Mouse (Mus musculus) midbrain, embryonic 16.5 days (tissue): ENCODE measurements around the gene Tmem192. TPM values are rescaled to one million over a fixed set of nuclear protein-coding genes. Genes with fewer than 3 reads are reported as not detected.

ENCODE experiments used
- ATAC-seq: fragments of 200-750 bp; cut with Nextera tagmentation; 2 replicates; pipeline ENCODE4 v1.8.0; 2017; ENCODE audit warnings: moderate TSS enrichment
- H3K27ac ChIP-seq: fragments of 300-500 bp; sonication (generic); 2 replicates; pipeline ENCODE4 v1.5.1; 2014; ENCODE audit warnings: mild to moderate bottlenecking, low read length, mixed read lengths
- H3K27me3 ChIP-seq: fragments of 300-500 bp; sonication (generic); 2 replicates; pipeline ENCODE4 v1.6.1; 2014; ENCODE audit warnings: low read depth, low read length, mixed read lengths; ENCODE audit not compliant: control insufficient read depth, insufficient read depth
- H3K36me3 ChIP-seq: fragments of 300-500 bp; sonication (generic); 2 replicates; pipeline ENCODE4 v1.6.1; 2014; ENCODE audit warnings: mild to moderate bottlenecking, low read length, moderate library complexity, mixed read lengths; ENCODE audit not compliant: control insufficient read depth, insufficient read depth
- H3K4me1 ChIP-seq: fragments of 300-500 bp; sonication (generic); 2 replicates; pipeline ENCODE4 v1.6.1; 2014; ENCODE audit warnings: mild to moderate bottlenecking, low read length, mixed read lengths; ENCODE audit not compliant: control insufficient read depth, insufficient read depth
- H3K4me2 ChIP-seq: fragments of 300-500 bp; sonication (generic); 2 replicates; pipeline ENCODE4 v1.6.1; 2014; ENCODE audit warnings: mild to moderate bottlenecking, low read length, mixed read lengths
- H3K4me3 ChIP-seq: fragments of 300-500 bp; sonication (generic); 2 replicates; pipeline ENCODE4 v1.5.1; 2014; ENCODE audit warnings: low read depth, mild to moderate bottlenecking, low read length, moderate library complexity, mixed read lengths
- H3K9ac ChIP-seq: fragments of 300-500 bp; sonication (generic); 2 replicates; pipeline ENCODE4 v1.6.1; 2014; ENCODE audit warnings: low read depth, low read length, mixed read lengths
- H3K9me3 ChIP-seq: fragments of 300-500 bp; sonication (generic); replicated peaks from 2 replicates; pipeline ENCODE4 v1.6.1; 2014; ENCODE audit warnings: mild to moderate bottlenecking, low read length, mixed read lengths; ENCODE audit not compliant: control insufficient read depth, poor library complexity, severe bottlenecking
- WGBS: fragments of 180-500 bp; shearing (Covaris S2); extraction: QIAGEN DNeasy Blood & Tissue Kit; methylation state at CpG from one replicate; pipeline ENCODE4 v1.1.7; 2014; 5-methylcytosine and 5-hydroxymethylcytosine counted together
- polyA plus RNA-seq: library from polyadenylated mRNA; unstranded; fragments of >200 nt; fragmentation: Nextera tagmentation; extraction: Ambion mirVana; gene quantifications from 2 replicates; pipeline ENCODE4 v1.2.1, GENCODE M21; 2015

Gene Tmem192
- polyA plus RNA-seq, 1 experiment from 2014 or later = 31.6 TPM

DNA sequence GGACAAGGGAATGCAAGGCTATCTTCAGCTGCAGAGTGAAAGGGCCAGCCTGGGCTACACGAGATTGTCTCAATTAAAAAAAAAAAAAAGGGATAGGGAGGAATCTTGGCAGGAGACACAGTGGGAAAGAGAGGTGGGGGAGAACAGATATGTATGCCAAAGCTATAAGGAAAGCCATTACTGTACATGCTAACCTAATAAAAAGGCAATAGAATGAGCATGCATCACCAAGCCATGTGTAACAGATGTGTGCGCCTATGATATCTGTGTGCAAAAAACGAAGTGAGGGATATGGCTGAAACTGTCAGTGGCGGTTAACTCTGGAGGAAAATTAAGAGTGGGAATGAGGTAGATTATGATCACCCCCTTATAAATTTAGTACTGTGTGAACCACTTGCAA lies 21.2 kb upstream of the Tmem192 start:
- no peak overlapping the region for H3K4me3 ChIP-seq
- no peak overlapping the region for H3K9ac ChIP-seq
- 89% methylated on average over 4 of the region's 4 CpGs for WGBS
- H3K4me2 ChIP-seq = no peak overlapping the region
- ATAC-seq = no peak
- H3K36me3 ChIP-seq = no peaks in the 10 kb centered on the region
- peaks cover 3% of the 10 kb centered on the region; the same call in 1 of the 2 replicates for H3K4me1 ChIP-seq
- H3K9me3 ChIP-seq = no peaks in the 10 kb centered on the region
- H3K27me3 ChIP-seq = no peaks in the 10 kb centered on the region
- no peak overlapping the region for H3K27ac ChIP-seq

DNA sequence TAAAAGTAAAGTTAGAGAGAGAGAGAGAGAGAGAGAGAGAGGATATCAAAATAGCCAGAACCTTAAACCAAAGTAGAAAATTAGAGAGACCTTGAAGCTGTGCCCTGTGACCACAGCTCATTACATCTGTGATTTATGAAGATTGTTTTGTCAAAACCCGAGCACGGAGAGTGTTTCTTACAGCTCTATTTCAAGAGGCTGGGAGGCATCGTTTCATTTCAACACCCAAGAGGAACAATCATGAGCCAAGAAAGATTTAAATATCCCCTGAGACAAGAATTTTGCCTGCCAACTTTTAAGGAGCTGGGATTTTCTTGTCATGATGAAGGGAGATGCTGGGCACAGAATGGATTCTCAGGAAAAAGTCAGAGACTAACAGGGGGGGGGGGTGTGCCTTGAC lies 20.6 kb upstream of the Tmem192 start:
- no peaks in the 10 kb centered on the region for H3K36me3 ChIP-seq
- H3K4me2 ChIP-seq = no peak overlapping the region
- H3K27me3 ChIP-seq = no peaks in the 10 kb centered on the region
- no peak overlapping the region for H3K4me3 ChIP-seq
- H3K9ac ChIP-seq = no peak overlapping the region
- no peaks in the 10 kb centered on the region for H3K9me3 ChIP-seq
- no peak for ATAC-seq
- H3K27ac ChIP-seq = no peak overlapping the region
- H3K4me1 ChIP-seq = peaks cover under 1% of the 10 kb centered on the region; the same call in 1 of the 2 replicates
- 51% methylated on average over 3 of the region's 3 CpGs for WGBS

DNA sequence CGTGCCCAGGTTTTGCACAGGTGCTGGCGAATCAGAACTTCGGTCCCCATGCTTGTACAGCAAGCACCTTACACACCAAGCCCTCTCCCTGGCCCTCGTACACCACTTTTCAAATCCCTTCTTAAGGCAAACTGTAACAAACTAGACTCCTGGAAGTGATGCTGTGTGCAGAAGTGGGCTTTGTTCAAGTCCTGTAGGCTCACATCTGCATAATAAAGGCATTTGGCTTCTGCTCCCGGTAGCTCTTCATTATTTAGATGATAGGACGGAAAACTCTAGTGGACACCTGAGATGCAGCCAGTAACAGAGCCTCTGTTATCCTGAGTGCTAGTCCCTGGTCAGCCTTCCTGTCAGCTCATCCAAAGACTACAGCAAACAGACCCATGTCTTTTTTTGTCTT lies 18.0 kb upstream of the Tmem192 start:
- H3K36me3 ChIP-seq = no peaks in the 10 kb centered on the region
- no peak overlapping the region for H3K9ac ChIP-seq
- no peaks in the 10 kb centered on the region for H3K9me3 ChIP-seq
- H3K4me3 ChIP-seq = no peak overlapping the region
- no peaks in the 10 kb centered on the region for H3K4me1 ChIP-seq
- no peak overlapping the region for H3K4me2 ChIP-seq
- 71% methylated on average over 6 of the region's 6 CpGs for WGBS
- no peak overlapping the region for H3K27ac ChIP-seq
- H3K27me3 ChIP-seq = no peaks in the 10 kb centered on the region
- no peak for ATAC-seq

DNA sequence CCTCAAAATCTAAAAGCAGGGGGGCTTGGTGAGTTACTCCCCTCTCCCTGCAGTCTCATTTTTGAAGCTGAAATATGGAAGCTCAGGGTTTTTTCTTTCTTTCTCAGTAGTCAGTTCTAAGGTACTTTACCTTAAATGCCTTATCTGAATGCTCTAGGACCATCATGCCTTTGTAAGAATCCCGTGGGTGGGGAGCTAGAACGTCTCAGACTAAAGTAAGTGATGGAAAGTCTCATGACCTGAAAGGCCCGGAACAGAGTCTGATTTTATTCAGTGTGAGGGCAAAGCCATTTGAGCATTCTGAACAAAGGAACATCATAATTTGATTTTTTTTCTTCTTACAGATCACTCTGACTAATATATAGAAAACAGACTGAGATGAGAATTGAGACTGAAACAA lies 12.0 kb upstream of the Tmem192 start:
- H3K4me3 ChIP-seq = no peak overlapping the region
- ATAC-seq = no peak
- H3K9ac ChIP-seq = no peak overlapping the region
- H3K4me1 ChIP-seq = no peaks in the 10 kb centered on the region
- H3K36me3 ChIP-seq = no peaks in the 10 kb centered on the region
- WGBS = 84% methylated on average over 3 of the region's 3 CpGs
- no peak overlapping the region for H3K27ac ChIP-seq
- H3K4me2 ChIP-seq = no peak overlapping the region
- H3K27me3 ChIP-seq = no peaks in the 10 kb centered on the region
- H3K9me3 ChIP-seq = no peaks in the 10 kb centered on the region

DNA sequence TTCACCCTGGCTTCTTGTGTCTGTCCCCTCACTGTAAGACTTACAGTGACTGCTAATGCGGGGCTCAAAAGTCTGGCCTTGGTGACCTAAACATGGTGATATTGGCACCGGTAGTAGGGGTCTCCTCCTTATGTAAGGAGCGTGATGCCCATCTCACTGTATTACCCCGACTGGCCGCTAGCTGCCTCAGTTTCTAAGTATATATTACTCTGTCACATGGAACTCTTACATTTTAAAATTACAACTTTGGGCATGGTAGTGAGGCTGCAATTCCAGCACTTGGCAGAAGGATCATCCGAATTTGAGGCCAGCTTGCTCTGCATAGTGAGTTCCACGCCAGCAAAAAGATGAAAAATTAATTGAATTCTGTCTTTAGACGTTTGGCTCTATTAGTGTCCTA lies 6.0 kb upstream of the Tmem192 start:
- H3K36me3 ChIP-seq = no peaks in the 10 kb centered on the region
- no peak overlapping the region for H3K4me2 ChIP-seq
- 80% methylated on average over 8 of the region's 8 CpGs for WGBS
- H3K9ac ChIP-seq = no peak overlapping the region
- H3K27me3 ChIP-seq = no peaks in the 10 kb centered on the region
- no peaks in the 10 kb centered on the region for H3K9me3 ChIP-seq
- H3K4me3 ChIP-seq = no peak overlapping the region
- H3K4me1 ChIP-seq = peaks cover 7% of the 10 kb centered on the region; the same call in 1 of the 2 replicates
- no peak overlapping the region for H3K27ac ChIP-seq
- ATAC-seq = peak; percentile 19; the same call in 1 of the 2 replicates

DNA sequence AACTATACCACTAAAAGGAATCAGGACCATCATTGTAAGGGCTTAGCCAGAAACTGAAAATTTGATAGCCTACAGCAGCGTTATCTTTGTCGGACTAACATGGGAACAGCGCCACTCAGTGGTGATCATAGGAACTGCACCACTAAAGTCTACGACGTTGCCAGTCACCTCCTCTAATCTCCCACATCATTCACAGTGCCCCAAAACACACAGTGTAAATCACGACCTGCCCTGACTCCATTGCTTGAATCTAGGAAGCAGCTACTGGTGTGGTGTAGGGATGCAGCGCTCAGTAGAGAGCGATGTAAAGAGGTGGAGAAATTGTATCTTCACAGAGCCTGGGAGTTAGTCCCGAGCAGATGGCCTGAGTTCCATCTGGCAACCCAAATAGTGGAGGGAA lies 5.5 kb upstream of the Tmem192 start:
- 0 out of 2 replicates have a peak overlapping the region, but pooled peaks have one; percentile 14 for H3K9ac ChIP-seq
- H3K4me3 ChIP-seq = no peak overlapping the region
- no peaks in the 10 kb centered on the region for H3K36me3 ChIP-seq
- no peak overlapping the region for H3K27ac ChIP-seq
- ATAC-seq = peak; percentile 64
- H3K4me2 ChIP-seq = peak overlapping the region; percentile 12; the same call in 1 of the 2 replicates
- 11% methylated on average over 9 of the region's 9 CpGs for WGBS
- H3K4me1 ChIP-seq = peaks cover 7% of the 10 kb centered on the region; the same call in 1 of the 2 replicates
- no peaks in the 10 kb centered on the region for H3K9me3 ChIP-seq
- H3K27me3 ChIP-seq = no peaks in the 10 kb centered on the region

DNA sequence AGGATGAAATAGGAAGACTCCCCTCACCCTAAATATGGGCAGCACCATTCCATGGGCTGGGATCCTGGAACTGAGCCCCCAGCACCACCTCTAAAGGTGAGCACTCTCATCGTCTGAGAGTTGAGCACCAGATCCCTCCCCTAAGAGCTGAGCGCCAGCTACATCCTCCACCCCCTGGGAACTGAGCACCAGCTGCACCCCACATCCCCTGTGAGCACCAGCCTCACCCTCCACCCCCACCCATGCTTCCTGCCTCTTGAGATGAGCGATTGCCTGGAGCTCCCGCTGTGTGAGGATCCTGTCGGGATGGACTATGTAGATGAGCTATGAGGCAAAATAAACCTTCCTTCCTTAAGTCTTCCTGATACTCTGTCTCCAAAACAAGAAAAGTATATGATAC lies 4.0 kb upstream of the Tmem192 start:
- no peak for ATAC-seq
- peaks cover 10% of the 10 kb centered on the region; the same call in 1 of the 2 replicates for H3K4me1 ChIP-seq
- no peak overlapping the region; the same call in 1 of the 2 replicates for H3K4me2 ChIP-seq
- no peak overlapping the region for H3K4me3 ChIP-seq
- H3K9me3 ChIP-seq = no peaks in the 10 kb centered on the region
- H3K27ac ChIP-seq = no peak overlapping the region
- no peak overlapping the region for H3K9ac ChIP-seq
- 19% methylated on average over 5 of the region's 5 CpGs for WGBS
- no peaks in the 10 kb centered on the region for H3K36me3 ChIP-seq
- H3K27me3 ChIP-seq = no peaks in the 10 kb centered on the region

DNA sequence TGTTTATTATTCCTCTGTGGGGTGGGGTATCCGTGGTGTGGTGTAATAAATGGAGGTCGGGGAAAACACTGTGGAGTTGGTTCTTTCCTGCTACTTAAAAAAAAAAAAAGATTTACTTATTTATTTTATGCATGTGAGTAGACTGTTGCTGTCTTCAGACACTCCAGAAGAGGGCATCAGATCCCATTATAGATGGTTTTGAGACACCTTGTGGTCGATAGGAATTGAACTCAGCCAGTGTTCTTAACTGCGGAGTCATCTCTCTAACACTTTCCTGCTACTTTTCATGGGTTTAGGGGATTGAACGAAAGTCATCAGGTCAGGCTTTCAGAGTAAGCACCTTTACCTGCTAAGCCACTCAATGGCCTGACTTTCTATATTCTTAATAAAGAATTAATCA lies 2.2 kb upstream of the Tmem192 start:
- no peak overlapping the region for H3K4me3 ChIP-seq
- H3K27ac ChIP-seq = no peak overlapping the region
- H3K4me1 ChIP-seq = peaks cover 15% of the 10 kb centered on the region
- H3K9ac ChIP-seq = no peak overlapping the region
- 26% methylated on average over 5 of the region's 5 CpGs for WGBS
- H3K9me3 ChIP-seq = no peaks in the 10 kb centered on the region
- H3K27me3 ChIP-seq = no peaks in the 10 kb centered on the region
- no peaks in the 10 kb centered on the region for H3K36me3 ChIP-seq
- ATAC-seq = no peak
- no peak overlapping the region for H3K4me2 ChIP-seq

DNA sequence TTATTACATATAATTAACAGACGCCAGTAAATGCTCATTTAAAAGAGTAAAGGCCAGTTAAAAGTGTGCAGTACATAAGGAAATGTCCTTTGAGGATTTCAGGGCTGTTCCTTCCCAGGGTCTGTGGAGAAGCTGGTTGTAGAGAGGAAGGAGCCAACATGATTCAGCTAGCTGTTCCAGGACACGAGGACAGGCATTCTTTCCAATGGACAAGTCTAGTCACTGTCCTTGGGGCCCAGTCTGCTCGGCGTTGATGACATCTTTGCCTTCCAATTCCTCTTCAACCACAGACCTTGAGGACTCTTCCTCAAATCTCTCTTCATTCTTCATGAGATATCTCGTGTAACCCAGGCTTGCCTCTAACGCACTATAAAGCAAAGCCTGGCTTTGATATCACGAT lies 1.4 kb upstream of the Tmem192 start:
- 81% methylated on average over 7 of the region's 7 CpGs for WGBS
- Histone ChIP-seq H3K4me2 (no peak overlapping the region), H3K4me3 (no peak overlapping the region), H3K9me3 (no peaks in the 10 kb centered on the region), H3K27ac (no peak overlapping the region), H3K4me1 (peaks cover 15% of the 10 kb centered on the region), H3K27me3 (no peaks in the 10 kb centered on the region), H3K36me3 (no peaks in the 10 kb centered on the region), H3K9ac (no peak overlapping the region)
- ATAC-seq = no peak
